Comparison of ENCODE assay signal across 11 mouse cellular contexts in genomic region chr10:111673317-111673610, GRCm38 (mm10).
DNase-seq lines count a peak whose midpoint lies in the region; ATAC-seq and TF ChIP-seq lines count a peak whose summit lies in the region.
"Had no signal": no experiment of that assay in that cellular context is flagged by ENCODE, and none has a peak within 500 bp of the region (broad histone marks: within the 10 kb centered on the region; RNA-seq: fewer than 3 reads in every experiment).

No protein-coding gene starts in this region.

- TF ChIP-seq CTCF in MEL (IDR thresholded peaks at IDR 0.05 in 2 of 3, conservative IDR thresholded peaks at IDR 0.05 in 1 of 3; ENCODE audit: control insufficient read depth in 1 of 3, insufficient read depth in 1 of 3, low read depth in 2 of 3, low read length in 3 of 3, poor library complexity in 1 of 3, severe bottlenecking in 1 of 3) = no peak

- H3K4me1 ChIP-seq in forebrain, embryonic 10.5 days = peaks cover 50% of the 10 kb centered on the region
- 0 out of 2 replicates have a peak, but pooled peaks cover 6% of the 10 kb centered on the region for H3K4me1 ChIP-seq in forebrain, embryonic 15.5 days
- peaks cover 55% of the 10 kb centered on the region for H3K4me1 ChIP-seq in kidney, embryonic 15.5 days
- H3K4me1 ChIP-seq in MEL (ENCODE audit: control insufficient read depth in 1 of 2, insufficient read depth in 2 of 2, low read length in 2 of 2) = peaks cover 28 to 46% of the 10 kb centered on the region in 2 experiments

- H3K36me3 ChIP-seq in forebrain, embryonic 10.5 days (replicated peaks) = no peaks in the 10 kb centered on the region
- H3K36me3 ChIP-seq in forebrain, embryonic 15.5 days = no peaks in the 10 kb centered on the region
- H3K36me3 ChIP-seq in kidney, embryonic 15.5 days = no peaks in the 10 kb centered on the region
- H3K36me3 ChIP-seq in MEL (ENCODE audit: control insufficient read depth in 1 of 2, insufficient read depth in 2 of 2, low read length in 2 of 2) = peaks cover 0 to 36% of the 10 kb centered on the region in 2 experiments; a peak in 2 of 4 replicates
- no peaks in the 10 kb centered on the region for H3K36me3 ChIP-seq in macrophage (ENCODE audit: inconsistent target)

- no peak overlapping the region for H3K4me2 ChIP-seq in forebrain, embryonic 15.5 days (replicated peaks)
- no peak overlapping the region for H3K4me2 ChIP-seq in kidney, embryonic 15.5 days

- no peak for TF ChIP-seq POLR2A in MEL (IDR thresholded peaks at IDR 0.05; ENCODE audit: control insufficient read depth in 1 of 2, insufficient read depth in 1 of 2, low read depth in 1 of 2, low read length in 2 of 2, poor library complexity in 1 of 2)

- H3K79me2 ChIP-seq in MEL (ENCODE audit: control insufficient read depth, insufficient read depth, low read length, poor library complexity) = no peaks in the 10 kb centered on the region
- no peaks in the 10 kb centered on the region for H3K79me2 ChIP-seq in macrophage (ENCODE audit: inconsistent target)

- H3K4me3 ChIP-seq in forebrain, embryonic 10.5 days = no peak overlapping the region
- no peak overlapping the region for H3K4me3 ChIP-seq in forebrain, embryonic 15.5 days
- H3K4me3 ChIP-seq in kidney, embryonic 15.5 days (replicated peaks) = no peak overlapping the region
- peak overlapping the region in 1 of 2 experiments; percentile 17; a peak in 1 of 4 replicates for H3K4me3 ChIP-seq in MEL (ENCODE audit: control insufficient read depth in 1 of 2, insufficient read depth in 1 of 2, low read depth in 2 of 2, low read length in 2 of 2)
- no peak overlapping the region for H3K4me3 ChIP-seq in macrophage (ENCODE audit: inconsistent target)

- peak overlapping the region; percentile 4; the same call in 1 of the 2 replicates for H3K27ac ChIP-seq in forebrain, embryonic 10.5 days
- no peak overlapping the region for H3K27ac ChIP-seq in forebrain, embryonic 15.5 days (replicated peaks)
- H3K27ac ChIP-seq in kidney, embryonic 15.5 days = peak overlapping the region; percentile 76
- peak overlapping the region; percentile 25; the same call in 1 of the 2 replicates for H3K27ac ChIP-seq in MEL (ENCODE audit: control insufficient read depth, low read depth, low read length)
- peak overlapping the region; percentile 62 for H3K27ac ChIP-seq in macrophage
- H3K27ac ChIP-seq: liver, embryonic 14.5 days had no signal

- no peak for ATAC-seq in forebrain, embryonic 15.5 days (replicated peaks)
- 0 out of 2 replicates have a peak, but pooled peaks have one; percentile 35 for ATAC-seq in kidney, embryonic 15.5 days (replicated peaks; ENCODE audit: low FRiP score)

- TF ChIP-seq EP300 in MEL (IDR thresholded peaks at IDR 0.05; ENCODE audit: low read depth in 1 of 2, low read length in 2 of 2) = peak; percentile 44 to 50; a peak in 3 of 4 replicates

- H3K9me3 ChIP-seq in forebrain, embryonic 10.5 days = no peaks in the 10 kb centered on the region
- H3K9me3 ChIP-seq in forebrain, embryonic 15.5 days = no peaks in the 10 kb centered on the region
- H3K9me3 ChIP-seq in kidney, embryonic 15.5 days (replicated peaks) = no peaks in the 10 kb centered on the region
- H3K9me3 ChIP-seq in MEL (replicated peaks; ENCODE audit: insufficient read depth, low read length) = no peaks in the 10 kb centered on the region

- no peak overlapping the region for H3K9ac ChIP-seq in forebrain, embryonic 15.5 days (replicated peaks)
- H3K9ac ChIP-seq in kidney, embryonic 15.5 days = no peak overlapping the region
- H3K9ac ChIP-seq in MEL (ENCODE audit: control insufficient read depth, low read depth, low read length, poor library complexity, severe bottlenecking) = no peak overlapping the region
- H3K9ac ChIP-seq: liver, embryonic 14.5 days had no signal

- no peaks in the 10 kb centered on the region for H3K27me3 ChIP-seq in forebrain, embryonic 10.5 days (ENCODE audit: poor library complexity, severe bottlenecking)
- H3K27me3 ChIP-seq in forebrain, embryonic 15.5 days = no peaks in the 10 kb centered on the region
- no peaks in the 10 kb centered on the region for H3K27me3 ChIP-seq in kidney, embryonic 15.5 days
- H3K27me3 ChIP-seq in MEL (ENCODE audit: control insufficient read depth in 1 of 2, insufficient read depth in 2 of 2, low read length in 2 of 2) = no peaks in the 10 kb centered on the region

- TF ChIP-seq RAD21 in MEL (IDR thresholded peaks at IDR 0.05; ENCODE audit: low read depth, low read length) = no peak

- DNase-seq in forebrain, embryonic 10.5 days (ENCODE audit: extremely low spot score, low spot score) = no peak
- DNase-seq in kidney, adult 11 months = no peak
- no peak for DNase-seq in MEL (ENCODE audit: low read depth, low spot score)
- DNase-seq in B cell, adult 2 months = no peak
- no peak for DNase-seq in gastrocnemius, postnatal 10 days
- DNase-seq: cerebellum, adult 18-20 months; midbrain, embryonic 14.5 days had no signal

TF ChIP-seq in MEL, 35 proteins besides CTCF, POLR2A, EP300 and RAD21:
- TF ChIP-seq ETS1 (IDR thresholded peaks at IDR 0.05; ENCODE audit: low read depth, low read length) (peak; percentile 53; the same call in 1 of the 2 replicates), CHD2 (IDR thresholded peaks at IDR 0.05; ENCODE audit: low read length) (peak; percentile 15; the same call in 1 of the 2 replicates), GABPA (IDR thresholded peaks at IDR 0.05; ENCODE audit: low read depth, low read length) (no peak), TCF12 (IDR thresholded peaks at IDR 0.05; ENCODE audit: low read depth, low read length) (peak; percentile 43; the same call in 1 of the 2 replicates), USF2 (IDR thresholded peaks at IDR 0.05; ENCODE audit: borderline replicate concordance in 1 of 2, insufficient read depth in 1 of 2, low read depth in 1 of 2, low read length in 2 of 2) (no peak), SIN3A (IDR thresholded peaks at IDR 0.05; ENCODE audit: low read length) (peak; percentile 27; the same call in 1 of the 2 replicates), GATA1 (IDR thresholded peaks at IDR 0.05; ENCODE audit: low read depth, low read length) (peak; percentile 49; the same call in 1 of the 2 replicates)
